Mouse (Mus musculus) ovary, postnatal 14 days (tissue): ENCODE measurements around the gene Vmn2r118.

Experiments used
- DNase-seq: peaks from one replicate; pipeline ENCODE4 v3.0.0; 2022; ENCODE audit warnings: low spot score

Vmn2r118 gene

GRCm38 (mm10) chr17:55625092-55625491 is at the start of gene Vmn2r118:
TSS of gene Vmn2r118 (minus strand) at chr17:55625192.
- DNase-seq: no peak

DNA sequence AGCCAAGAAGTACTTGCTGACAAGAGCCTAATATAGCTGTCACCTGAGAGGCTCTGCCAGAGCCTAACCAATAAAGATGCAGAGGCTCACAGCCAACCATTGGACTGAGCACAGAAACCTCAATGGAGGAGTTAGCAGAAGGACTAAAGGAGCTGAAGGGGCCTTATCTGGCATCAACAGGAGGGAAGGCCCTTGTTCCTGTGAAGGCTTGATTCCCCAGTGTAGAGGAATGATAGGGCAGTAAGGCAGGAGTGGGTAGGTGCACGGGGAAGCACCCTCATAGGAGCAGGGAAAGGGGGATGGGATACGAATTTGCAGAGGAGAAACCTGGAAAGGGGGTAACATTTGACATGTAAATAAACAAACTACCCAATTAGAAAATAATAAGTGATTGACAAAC is 36.1 kb upstream of the Vmn2r118 start:
- DNase-seq: no peak

GRCm38 (mm10) chr17:55590838-55591237 is 34.2 kb downstream of the Vmn2r118 start:
- no peak for DNase-seq

- no peak for DNase-seq
These were observed 63.2 kb downstream of the Vmn2r118 start for GRCm38 (mm10) chr17:55561774-55562173.

DNA sequence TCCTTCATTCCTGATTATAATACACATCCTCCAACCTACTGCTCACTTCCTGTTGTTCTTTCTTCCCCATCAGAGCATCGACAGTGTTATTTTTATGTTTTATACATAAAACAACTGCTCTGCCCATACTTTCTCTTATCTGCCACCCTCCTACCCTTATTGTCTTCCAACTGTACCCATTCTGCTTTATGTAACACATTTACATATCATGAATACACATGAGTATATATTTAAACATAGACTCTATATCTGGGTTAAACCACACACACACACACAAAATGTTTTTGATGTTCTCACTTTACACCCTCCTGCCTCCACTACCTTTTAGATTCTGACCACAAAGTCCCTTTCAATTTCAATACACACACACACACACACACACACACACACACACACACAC is 76.5 kb downstream of the Vmn2r118 start:
- DNase-seq: no peak
